Mouse (Mus musculus): Measurements from ENCODE around the gene Tekt1.

DNA sequence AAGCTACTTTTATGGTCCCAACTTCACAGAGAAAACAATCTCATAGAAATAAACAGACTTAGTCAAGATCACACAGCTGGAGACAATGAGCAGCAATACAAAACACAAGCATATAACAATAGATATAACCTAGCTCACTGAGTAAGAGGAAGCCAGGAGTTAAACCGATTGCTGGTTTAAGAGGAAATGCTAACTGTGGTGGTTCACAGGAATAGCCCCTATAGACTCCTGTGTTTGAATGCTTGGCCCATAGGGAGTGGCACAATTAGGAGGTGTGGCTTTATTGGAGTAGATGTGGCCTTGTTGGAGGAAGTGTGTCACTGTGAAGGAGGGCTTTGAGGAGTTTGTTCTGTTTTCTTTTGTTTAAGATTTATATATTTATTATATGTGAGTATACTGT, 10.0 kb downstream of the Tekt1 start:
- TF ChIP-seq POLR2A (IDR thresholded peaks at IDR 0.05; ENCODE audit: borderline replicate concordance, extremely low read depth, insufficient read depth, insufficient read length, poor library complexity, severe bottlenecking) (no peak), CTCF (IDR thresholded peaks at IDR 0.05; ENCODE audit: borderline replicate concordance, extremely low read depth, insufficient read depth, insufficient read length) (no peak)
